Mouse (Mus musculus) thymus, adult 2 months (tissue): Measurements from ENCODE around the gene Ptpa. TPM values are rescaled to one million over a fixed set of nuclear protein-coding genes. Genes with fewer than 3 reads are reported as not detected.

Experiments
- DNase-seq: peaks from one replicate; pipeline ENCODE4 v3.0.0; 2021
- H3K27ac ChIP-seq: fragments of 200-500 bp; 2 replicates; pipeline ENCODE4 v1.5.1; 2012; ENCODE audit warnings: low read length, control low read depth; ENCODE audit not compliant: control insufficient read depth, insufficient read depth
- H3K27me3 ChIP-seq: fragments of 200-500 bp; 2 replicates; pipeline ENCODE4 v1.6.1; 2012; ENCODE audit warnings: mild to moderate bottlenecking, low read length, moderate library complexity, mixed read lengths; ENCODE audit not compliant: control insufficient read depth, insufficient read depth
- H3K36me3 ChIP-seq: fragments of 200-500 bp; 2 replicates; pipeline ENCODE4 v1.6.1; 2012; ENCODE audit warnings: mild to moderate bottlenecking, low read length, moderate library complexity; ENCODE audit not compliant: control insufficient read depth, insufficient read depth
- H3K4me1 ChIP-seq: fragments of 200-500 bp; replicated peaks from 2 replicates; pipeline ENCODE4 v1.6.1; 2012; ENCODE audit warnings: low read length; ENCODE audit not compliant: control insufficient read depth, insufficient read depth
- H3K4me3 ChIP-seq: fragments of 200-500 bp; 2 replicates; pipeline ENCODE4 v1.5.1; 2012; ENCODE audit warnings: mild to moderate bottlenecking, low read length, control low read depth, moderate library complexity; ENCODE audit not compliant: control insufficient read depth, insufficient read depth
- CTCF ChIP-seq: fragments of 200-500 bp; IDR thresholded peaks from 2 replicates; pipeline ENCODE4 v1.5.1; 2012; ENCODE audit warnings: mild to moderate bottlenecking, control low read depth, low read length, moderate library complexity, borderline replicate concordance; ENCODE audit not compliant: control insufficient read depth, poor library complexity, insufficient read depth; ENCODE audit errors: extremely low read depth
- POLR2A ChIP-seq: fragments of 200-500 bp; IDR thresholded peaks from 2 replicates; pipeline ENCODE4 v1.6.1; 2012; ENCODE audit warnings: mild to moderate bottlenecking, low read length, control low read depth, moderate library complexity; ENCODE audit not compliant: control insufficient read depth, poor library complexity, insufficient read depth; ENCODE audit errors: extremely low read depth
- WGBS: fragments of 180-500 bp; shearing (Covaris S2); methylation state at CpG from one replicate; pipeline ENCODE4 v1.1.7; 2018; 5-methylcytosine and 5-hydroxymethylcytosine counted together
- polyA plus RNA-seq: library from polyadenylated mRNA; depleted of rRNA; stranded (reverse); fragments of >200 nt; gene quantifications from 2 replicates; pipeline ENCODE4 v1.2.3, GENCODE M21; 2012

Ptpa gene
- polyA plus RNA-seq, 1 experiment = 180 TPM

- H3K4me1 ChIP-seq = peaks cover 33% of the 10 kb centered on the region
- H3K4me3 ChIP-seq = no peak overlapping the region
- H3K27me3 ChIP-seq = peaks cover 16% of the 10 kb centered on the region
- no peaks in the 10 kb centered on the region for H3K36me3 ChIP-seq
- TF ChIP-seq CTCF = no peak
- TF ChIP-seq POLR2A = no peak
- H3K27ac ChIP-seq = no peak overlapping the region
- WGBS = 83% methylated on average over 8 of the region's 8 CpGs
- no peak for DNase-seq
Measured at GRCm38 (mm10) chr2:30471051-30471450, 55.2 kb downstream of the Ptpa start.

DNA sequence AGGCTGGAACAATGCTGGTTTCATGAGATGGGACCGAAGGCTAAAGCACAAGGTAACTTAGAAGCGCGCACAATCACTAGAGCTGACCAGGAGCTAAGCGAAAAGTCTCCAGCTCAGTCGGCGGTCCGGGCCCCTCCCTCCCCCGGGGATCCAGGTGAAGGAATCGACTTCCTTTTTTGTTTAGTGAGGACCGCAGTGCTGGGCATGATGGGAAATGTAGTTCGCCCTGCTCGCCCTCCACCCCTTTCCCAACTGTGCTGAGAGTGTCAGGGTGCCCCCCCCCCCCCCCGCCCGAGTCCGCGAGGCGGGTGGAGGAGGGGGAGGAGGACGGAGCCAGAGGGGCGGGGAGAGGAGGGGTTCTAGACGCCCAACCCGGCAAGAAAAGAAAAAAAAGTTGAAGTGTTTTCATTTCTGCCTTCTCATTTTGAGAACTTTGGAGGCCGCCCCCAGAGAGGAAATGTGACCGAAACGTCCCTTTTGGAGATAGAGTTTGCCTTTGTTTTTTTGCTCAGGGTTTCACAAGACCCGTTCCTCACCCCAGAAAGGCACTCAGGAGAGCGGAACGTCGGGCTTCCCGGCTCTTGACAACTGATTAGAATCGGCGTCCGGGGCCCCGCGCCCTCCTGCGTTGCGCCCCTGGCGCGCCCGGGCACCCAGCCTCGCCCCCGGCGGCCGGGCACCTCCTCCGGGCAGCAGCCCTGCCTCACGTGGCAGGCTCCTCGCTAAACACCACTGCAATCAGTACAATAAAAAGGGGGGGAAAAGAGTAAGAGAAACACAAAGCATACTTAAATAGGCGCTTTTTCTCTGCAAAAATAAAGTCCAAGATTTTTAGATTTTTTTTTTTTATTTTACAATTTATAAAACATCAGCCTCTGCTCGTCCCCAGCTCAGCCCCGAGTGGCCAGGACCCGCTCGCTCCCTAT lies 56.2 kb downstream of the Ptpa start:
- TF ChIP-seq CTCF = 0 out of 2 replicates have a peak, but pooled peaks have one; percentile 14
- no peak for TF ChIP-seq POLR2A
- H3K27ac ChIP-seq = no peak overlapping the region
- peak; percentile 78 for DNase-seq
- whole genome bisulfite sequencing = under 1% methylated on average over 47 of the region's 51 CpGs
- H3K27me3 ChIP-seq = peaks cover 16% of the 10 kb centered on the region
- peaks cover 33% of the 10 kb centered on the region for H3K4me1 ChIP-seq
- H3K4me3 ChIP-seq = peak overlapping the region; percentile 50
- no peaks in the 10 kb centered on the region for H3K36me3 ChIP-seq

GRCm38 (mm10) chr2:30472731-30473351 lies 57.0 kb downstream of the Ptpa start:
- WGBS = under 1% methylated on average over 58 of the region's 60 CpGs
- TF ChIP-seq CTCF (0 out of 2 replicates have a peak, but pooled peaks have one; percentile 7), POLR2A (no peak)
- Histone ChIP-seq H3K27me3 (peaks cover 16% of the 10 kb centered on the region), H3K36me3 (no peaks in the 10 kb centered on the region), H3K27ac (no peak overlapping the region), H3K4me1 (peaks cover 33% of the 10 kb centered on the region), H3K4me3 (peak overlapping the region; percentile 50)
- no peak for DNase-seq

GRCm38 (mm10) chr2:30473431-30474031 lies 57.7 kb downstream of the Ptpa start:
- peak; percentile 25 for DNase-seq
- peak overlapping the region; percentile 50 for H3K4me3 ChIP-seq
- peaks cover 16% of the 10 kb centered on the region for H3K27me3 ChIP-seq
- TF ChIP-seq CTCF (no peak), POLR2A (no peak)
- H3K36me3 ChIP-seq = no peaks in the 10 kb centered on the region
- H3K27ac ChIP-seq = no peak overlapping the region
- 11% methylated on average over 80 of the region's 80 CpGs for WGBS
- H3K4me1 ChIP-seq = peaks cover 33% of the 10 kb centered on the region

DNA sequence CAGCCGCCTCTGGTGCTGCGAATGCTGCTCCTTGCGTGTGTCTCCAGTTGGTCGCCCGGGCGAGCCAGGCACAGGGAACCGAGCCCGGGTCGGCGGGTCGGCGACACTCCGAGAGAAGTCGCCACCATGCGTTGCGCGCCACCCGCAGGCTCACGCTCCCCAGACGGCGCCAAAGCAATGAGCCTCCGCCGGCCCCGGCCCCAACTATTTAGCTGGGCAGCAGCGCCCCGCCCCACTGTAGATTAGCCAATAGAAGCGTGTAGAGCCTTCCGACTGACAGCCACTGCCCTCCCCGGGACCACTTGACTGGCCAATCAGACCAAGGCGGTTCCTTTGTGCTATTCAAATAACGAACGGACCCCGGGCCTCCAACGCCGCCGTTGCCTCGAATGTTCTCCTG lies 58.2 kb downstream of the Ptpa start, which contains the start of gene Ier5l:
Gene Ier5l (minus strand): TSS at position 181 of the 400 bp plus-strand sequence.
- Histone ChIP-seq H3K27me3 (peaks cover 16% of the 10 kb centered on the region), H3K4me1 (peaks cover 33% of the 10 kb centered on the region), H3K36me3 (no peaks in the 10 kb centered on the region), H3K27ac (no peak within 1 kb of the TSS), H3K4me3 (peak within 1 kb of the TSS; percentile 50)
- peak; percentile 57 for DNase-seq
- 1% methylated on average over 37 of the region's 37 CpGs for WGBS
- TF ChIP-seq POLR2A (no peak), CTCF (no peak)

- Histone ChIP-seq H3K36me3 (no peaks in the 10 kb centered on the region), H3K27ac (no peak overlapping the region), H3K4me3 (no peak overlapping the region), H3K27me3 (peaks cover 16% of the 10 kb centered on the region), H3K4me1 (peaks cover 30% of the 10 kb centered on the region)
- no peak for DNase-seq
- no peak for TF ChIP-seq POLR2A
- TF ChIP-seq CTCF = no peak
- 78% methylated on average over 4 of the region's 4 CpGs for WGBS
Measured at GRCm38 (mm10) chr2:30474776-30475175, 58.9 kb downstream of the Ptpa start.
